Mouse (Mus musculus): ENCODE data around the gene Hoxd13.

Gene Hoxd13

DNA sequence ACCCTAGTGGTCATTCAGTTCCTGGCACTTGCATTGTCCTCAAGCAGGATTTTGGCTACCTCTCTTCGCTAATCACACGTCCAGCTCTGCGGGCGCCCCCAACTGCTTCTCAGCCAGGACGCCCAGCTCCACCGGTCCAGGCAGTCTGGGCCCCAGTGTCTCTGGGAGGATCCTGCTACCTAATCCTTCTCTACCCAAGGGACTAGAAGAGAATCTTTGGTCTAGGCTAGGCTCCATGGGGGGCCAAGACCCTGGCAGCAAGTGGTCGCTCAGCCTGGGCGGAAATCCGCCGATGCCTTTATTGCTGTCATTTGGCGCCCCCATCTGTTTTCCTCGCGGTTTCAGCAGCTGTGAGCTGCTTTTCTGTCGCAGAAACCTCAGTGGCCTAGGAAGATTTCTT, 6.4 kb upstream of the Hoxd13 start:
- ATAC-seq (ENCODE audit: low TSS enrichment): no peak

DNA sequence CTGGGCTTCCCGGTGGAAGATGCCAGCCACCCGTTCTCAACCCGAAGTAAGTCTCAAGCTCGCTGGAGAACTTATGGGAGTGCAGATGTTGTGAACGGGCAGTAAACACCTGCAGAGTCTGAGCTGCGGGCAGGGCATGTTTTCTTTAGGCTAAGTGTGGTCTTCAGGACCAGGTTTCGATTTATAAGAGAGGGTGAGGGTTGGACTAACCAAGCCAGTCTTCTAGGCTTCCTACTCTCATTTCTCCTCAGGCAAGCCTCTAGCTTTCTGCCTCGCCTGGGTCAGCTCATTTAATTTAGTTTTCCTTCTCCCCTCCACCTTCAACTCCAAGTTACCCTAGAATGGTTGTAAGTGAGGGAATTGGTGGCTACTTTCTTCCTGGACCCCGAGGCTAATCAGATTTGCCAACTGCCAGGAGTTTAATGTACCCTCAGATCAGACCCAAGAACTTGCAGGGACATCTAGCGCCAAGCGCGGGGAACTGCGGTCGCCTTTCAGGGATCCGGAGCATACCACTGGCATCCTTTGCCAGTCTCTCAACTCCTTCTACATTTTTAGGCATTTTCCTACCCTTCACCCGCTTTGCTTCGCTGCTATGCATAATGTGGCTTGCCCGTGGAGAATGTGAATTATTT, 4.7 kb upstream of the Hoxd13 start:
- ATAC-seq (ENCODE audit: low TSS enrichment): peak; percentile 85

DNA sequence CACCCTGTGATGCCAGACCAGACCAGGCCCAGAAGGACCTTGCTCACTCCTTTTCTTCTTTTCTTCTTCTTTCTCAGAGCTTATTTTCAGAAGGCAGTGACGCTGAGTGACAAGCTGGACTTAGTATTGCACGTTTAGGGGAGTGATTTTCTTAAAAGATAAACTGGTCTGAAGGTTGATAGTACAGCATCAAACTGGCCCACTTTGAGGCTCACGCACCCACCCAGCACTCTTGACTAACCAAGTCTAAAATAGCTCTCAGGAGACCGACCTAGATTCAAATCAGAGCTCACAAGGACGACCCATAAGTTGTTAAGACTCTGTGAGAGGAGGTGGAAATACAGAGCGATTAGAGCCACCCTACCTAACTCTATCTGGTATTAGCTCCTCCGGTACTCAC, 1.7 kb upstream of the Hoxd13 start:
- no peak for ATAC-seq (ENCODE audit: low TSS enrichment)

DNA sequence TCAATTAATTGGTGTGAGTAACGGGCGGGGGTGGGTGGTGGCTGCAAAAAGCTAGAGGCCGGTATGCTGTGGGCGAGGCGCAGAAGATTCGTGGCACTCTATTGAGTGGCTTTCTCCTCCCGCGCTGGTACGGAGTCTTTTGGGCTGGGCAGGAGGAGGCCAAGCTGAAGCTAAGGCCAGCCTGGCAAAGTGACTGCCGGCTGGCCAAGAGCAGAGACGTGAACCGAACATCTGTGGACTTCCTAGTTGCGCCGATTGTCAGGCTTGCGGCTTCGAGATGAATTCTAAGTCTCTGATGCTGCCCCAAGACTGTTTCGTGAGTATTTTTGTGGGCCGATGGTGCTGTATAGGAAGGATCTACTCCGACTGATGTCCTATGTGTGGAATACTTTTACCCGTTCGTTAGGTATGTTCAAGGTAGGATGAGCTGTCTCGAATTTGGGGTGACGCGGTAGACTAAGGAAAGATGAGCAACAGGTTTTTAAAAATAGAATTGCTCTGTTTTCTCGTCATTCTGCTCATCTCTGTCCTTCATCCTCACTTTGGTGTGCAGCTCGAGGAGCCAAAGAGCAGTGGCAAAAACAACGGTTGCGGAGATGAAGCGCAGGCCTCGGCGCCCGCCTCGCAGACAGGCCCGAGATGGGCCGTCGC, 794 bp upstream of the Hoxd13 start:
- no peak for ATAC-seq (ENCODE audit: low TSS enrichment)

DNA sequence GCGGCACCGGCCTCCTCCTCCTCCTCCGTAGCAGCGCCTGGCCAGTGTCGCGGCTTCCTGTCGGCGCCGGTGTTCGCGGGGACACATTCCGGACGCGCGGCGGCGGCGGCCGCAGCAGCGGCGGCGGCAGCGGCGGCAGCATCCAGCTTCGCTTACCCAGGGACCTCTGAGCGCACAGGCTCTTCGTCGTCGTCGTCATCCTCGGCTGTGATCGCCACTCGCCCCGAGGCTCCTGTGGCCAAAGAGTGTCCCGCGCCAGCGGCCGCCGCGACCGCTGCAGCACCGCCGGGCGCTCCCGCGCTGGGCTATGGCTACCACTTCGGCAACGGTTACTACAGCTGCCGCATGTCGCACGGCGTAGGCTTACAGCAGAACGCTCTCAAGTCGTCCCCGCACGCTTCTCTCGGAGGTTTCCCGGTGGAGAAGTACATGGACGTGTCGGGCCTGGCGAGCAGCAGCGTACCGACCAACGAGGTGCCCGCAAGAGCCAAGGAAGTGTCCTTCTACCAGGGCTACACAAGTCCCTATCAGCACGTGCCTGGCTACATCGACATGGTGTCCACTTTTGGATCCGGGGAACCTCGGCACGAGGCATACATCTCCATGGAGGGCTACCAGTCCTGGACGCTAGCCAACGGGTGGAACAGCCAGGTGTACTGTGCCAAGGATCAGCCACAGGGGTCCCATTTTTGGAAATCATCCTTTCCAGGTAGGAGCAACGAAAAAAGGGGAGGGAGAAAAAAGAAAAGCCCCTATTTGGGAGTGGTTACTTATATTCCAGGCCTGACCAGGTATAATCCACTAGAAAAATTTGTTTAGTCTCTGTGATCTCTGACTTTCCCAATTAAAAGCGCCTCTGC, 490 bp downstream of the Hoxd13 start:
- no peak for ATAC-seq (ENCODE audit: low TSS enrichment)

DNA sequence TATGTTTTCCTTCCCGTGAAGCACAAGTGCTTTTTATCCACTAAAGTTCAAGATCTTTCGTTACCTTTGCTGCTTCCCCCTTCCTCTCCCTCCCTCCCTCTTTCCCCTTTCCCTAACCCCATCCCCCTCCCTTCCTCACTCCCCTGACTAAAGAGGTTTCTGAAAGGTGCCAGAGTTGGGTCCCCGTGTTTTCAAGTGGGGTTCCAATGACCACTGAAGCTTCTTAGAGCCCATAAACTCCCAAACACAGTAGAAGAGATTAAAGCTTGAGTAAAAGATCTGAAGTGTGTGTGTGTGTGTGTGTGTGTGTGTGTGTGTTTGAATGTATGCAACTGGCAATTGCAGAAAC, 1.1 kb downstream of the Hoxd13 start:
- ATAC-seq (ENCODE audit: low TSS enrichment): no peak

DNA sequence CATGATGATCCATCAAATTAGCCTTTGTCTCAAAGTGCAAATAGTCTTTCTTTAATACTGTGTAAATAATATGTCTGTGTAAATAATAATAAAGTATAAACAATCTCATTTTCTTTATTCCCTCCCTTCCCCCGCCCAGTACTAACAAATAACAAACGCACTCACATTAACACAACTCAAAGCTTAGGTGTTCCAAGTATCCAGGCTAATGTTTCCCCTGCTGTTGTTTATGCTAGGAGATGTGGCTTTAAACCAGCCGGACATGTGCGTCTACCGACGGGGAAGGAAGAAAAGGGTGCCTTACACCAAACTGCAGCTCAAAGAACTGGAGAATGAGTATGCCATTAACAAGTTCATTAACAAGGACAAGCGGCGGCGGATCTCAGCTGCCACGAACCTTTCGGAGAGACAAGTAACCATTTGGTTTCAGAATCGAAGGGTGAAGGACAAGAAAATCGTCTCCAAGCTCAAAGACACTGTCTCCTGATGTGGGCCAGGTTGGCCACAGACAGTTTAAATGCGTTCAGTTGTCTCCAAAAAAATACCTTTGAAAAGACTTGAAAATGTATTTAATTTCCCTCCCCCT, 1.6 kb downstream of the Hoxd13 start:
- ATAC-seq (ENCODE audit: low TSS enrichment): no peak

DNA sequence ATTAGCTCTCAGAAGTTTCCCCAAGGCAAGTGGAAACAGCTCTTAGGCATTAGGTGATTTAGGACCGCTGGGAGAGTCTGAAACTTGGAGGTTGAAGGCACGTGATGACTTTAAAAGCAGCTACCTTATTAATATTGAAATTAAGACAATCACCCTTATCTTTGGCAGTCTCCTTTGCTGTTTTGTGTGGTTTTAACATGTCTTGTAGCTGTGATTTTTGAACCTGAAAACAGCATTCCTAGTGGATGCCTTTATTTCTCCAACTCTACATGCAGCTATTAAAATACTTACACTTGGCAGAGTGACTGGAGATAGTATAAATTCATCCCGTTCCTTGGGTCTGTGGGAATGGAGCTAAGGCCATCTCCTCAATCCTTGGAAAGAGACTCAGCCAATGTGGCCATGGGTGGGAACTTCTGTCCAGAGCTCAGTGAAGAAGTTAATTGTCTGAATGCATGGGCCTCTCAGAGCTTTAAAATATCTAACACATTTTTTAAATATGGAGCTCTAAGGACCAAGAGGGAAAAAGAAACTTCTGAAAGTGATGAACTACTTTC, 2.6 kb downstream of the Hoxd13 start:
- no peak for ATAC-seq (ENCODE audit: low TSS enrichment)

DNA sequence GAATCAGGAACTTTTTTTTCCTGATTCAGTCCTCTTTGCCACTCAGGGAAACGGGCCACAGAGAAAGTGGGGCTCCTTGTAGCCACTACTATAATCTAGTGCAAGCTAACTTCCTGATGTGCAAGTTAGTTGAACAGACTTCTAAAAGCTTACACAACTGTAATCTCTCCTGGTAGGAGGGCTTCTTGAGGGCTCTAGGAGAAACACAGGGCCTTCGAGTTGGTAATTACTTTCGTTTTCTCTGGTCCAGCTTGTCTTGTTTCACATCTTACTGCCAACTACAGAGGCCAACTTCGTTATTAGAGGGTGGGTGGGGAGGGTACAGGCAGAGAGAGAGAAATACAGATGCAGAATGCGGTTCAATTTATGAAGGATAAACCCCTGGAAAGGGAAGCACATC, 3.7 kb downstream of the Hoxd13 start:
- ATAC-seq (ENCODE audit: low TSS enrichment): no peak

DNA sequence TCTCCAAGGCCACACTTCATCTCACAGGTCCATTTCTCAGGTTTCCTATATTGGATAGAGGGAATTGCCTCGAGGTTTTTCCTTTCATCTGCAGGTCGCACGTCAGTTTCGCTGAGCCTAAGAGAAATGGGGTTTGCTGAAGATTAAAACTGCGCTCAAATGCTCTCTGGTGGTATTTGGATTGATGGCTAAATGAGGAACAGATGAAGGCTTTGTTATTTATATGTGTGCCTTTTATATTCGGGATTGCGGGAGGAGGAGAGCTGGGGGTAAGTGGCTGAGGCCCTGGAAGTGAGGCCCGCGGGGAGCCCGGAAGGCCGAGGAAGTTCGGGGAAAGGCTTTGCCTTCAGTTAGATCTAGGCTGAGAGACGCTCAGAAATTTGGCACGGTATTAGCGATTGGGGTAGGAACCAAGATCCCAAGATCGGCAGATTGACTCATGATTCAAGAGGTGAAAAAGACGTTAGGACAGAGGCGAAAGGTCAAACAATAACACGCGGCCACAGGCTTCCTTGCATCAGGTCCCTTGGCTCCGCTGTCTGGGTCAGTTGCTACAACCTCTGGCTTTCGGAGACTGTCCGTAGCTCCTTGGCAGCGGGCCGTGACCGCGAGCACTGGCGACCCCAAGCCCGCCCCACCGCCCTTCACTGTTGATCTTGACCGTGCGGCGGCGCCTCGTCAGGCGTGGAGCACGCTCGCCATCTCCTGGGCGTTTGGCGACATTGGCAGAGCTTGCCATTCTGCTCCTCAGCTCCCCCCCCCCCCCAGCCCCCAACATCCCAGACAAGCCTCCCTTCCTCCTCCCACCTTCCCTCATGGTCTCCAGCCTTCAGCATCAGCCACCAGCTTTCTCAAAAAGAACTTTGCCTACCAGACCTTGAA, 4.6 kb downstream of the Hoxd13 start:
- no peak for ATAC-seq (ENCODE audit: low TSS enrichment)

DNA sequence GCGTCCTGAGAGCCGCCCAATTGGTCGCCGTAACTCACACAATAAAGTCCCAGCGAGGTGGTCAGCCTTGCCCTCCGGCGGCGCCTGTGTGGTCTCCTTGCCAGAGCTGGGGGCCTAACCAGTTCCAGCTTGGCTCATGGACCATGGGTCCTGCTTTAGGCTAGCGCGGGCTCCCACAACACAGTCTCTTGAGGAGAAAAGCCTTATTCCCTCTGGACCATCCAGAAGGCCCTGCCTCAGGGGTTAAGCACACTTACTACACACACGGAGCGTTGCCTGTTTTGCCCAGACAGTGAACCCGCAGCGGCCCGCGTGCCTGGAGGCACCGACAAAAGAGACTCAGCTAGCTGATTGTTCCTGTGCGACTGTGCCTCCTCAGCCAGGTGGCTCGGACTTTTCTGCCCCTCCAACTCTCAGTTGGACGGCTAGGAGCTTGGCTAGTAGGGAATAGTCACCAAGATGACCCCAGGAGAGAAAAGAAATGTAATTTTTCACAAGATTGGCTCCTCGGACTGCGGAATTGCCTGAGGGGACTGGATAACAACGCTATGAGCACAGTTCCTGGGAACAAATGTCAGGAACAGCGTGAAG, 5.8 kb downstream of the Hoxd13 start:
- ATAC-seq (ENCODE audit: low TSS enrichment): no peak

DNA sequence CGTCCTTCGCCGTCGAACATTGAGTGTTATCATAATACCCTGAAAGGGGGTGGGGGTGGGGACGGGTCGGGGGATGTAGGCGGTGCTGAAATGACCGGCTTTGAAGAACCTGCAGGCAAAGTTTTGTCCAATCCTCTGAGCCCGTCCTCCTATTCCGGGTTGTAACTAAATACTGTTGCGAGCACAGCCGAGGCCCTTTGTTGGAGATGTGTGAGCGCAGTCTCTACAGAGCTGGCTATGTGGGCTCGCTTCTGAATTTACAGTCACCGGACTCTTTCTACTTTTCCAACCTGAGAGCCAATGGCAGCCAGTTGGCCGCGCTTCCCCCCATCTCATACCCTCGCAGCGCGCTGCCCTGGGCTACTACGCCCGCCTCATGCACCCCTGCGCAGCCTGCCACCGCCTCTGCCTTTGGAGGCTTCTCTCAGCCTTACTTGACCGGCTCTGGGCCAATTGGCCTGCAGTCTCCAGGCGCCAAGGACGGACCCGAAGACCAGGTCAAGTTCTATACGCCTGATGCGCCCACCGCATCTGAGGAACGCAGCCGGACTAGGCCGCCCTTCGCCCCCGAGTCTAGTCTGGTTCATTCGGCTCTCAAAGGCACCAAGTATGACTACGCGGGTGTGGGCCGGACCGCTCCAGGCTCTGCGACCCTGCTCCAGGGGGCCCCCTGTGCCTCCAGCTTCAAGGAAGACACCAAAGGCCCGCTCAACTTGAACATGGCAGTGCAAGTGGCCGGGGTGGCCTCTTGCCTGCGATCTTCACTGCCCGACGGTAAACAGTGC, 7.0 kb downstream of the Hoxd13 start, which contains the start of gene Hoxd12:
TSS of gene Hoxd12 (plus strand) at position 133 of the 785 bp plus-strand sequence.
- no peak for ATAC-seq (ENCODE audit: low TSS enrichment)

DNA sequence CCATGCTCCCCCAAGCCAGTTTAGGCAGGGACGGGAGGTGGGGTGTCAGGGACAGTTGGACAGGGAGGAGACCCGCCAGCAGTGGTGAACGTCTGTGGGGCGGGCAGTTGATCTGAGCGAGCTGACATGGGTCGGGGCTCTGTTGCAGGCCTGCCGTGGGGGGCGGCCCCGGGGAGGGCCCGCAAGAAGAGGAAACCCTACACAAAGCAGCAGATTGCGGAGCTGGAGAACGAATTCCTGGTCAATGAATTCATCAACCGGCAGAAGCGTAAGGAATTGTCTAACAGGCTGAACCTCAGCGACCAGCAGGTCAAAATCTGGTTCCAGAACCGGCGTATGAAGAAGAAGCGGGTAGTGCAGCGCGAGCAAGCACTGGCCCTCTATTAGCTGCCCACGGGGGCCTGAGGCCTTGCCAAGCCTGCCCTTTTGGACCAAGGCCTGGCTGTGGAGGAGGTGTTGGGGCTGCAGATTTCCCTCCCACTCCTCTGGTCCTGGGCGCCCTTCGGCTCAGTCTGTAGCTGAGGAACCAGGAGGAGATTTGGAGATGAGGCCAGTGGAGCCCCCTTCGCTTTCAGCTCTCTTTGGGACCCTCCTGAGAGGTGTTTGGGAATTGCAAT, 7.7 kb downstream of the Hoxd13 start:
- ATAC-seq (ENCODE audit: low TSS enrichment): no peak

DNA sequence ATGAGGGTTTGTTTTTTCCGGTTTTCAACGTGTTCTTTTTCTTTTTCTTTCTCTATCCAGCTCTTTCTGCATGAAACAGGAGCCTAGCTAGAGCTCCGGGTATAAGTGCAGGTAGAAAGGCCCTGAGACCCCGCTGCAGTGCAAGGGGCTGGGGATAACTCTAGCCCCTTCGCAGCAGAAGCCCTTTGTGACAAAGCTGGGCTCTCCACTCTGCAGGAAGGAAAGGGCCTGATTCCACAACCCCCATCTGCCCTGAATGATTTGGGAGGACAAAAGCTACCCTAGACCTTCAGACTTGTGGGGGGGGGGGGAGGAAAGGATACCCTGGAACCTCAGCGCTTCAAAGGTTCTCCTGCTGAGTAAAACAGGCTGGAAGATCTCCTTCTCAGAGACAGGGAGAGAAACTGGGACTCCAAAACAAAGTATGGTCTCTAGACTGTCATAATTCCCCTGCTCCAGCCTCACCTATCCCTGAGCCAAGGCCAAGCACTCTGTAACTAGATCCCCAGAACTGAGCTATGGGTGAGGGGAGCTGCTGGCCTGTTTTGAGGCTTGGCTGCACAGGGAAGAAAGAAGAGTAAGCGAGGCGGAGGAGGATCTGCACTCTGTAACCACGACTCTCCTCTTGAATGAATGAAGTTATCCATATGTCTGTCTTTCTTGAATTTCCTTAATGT, 8.4 kb downstream of the Hoxd13 start:
- no peak for ATAC-seq (ENCODE audit: low TSS enrichment)

DNA sequence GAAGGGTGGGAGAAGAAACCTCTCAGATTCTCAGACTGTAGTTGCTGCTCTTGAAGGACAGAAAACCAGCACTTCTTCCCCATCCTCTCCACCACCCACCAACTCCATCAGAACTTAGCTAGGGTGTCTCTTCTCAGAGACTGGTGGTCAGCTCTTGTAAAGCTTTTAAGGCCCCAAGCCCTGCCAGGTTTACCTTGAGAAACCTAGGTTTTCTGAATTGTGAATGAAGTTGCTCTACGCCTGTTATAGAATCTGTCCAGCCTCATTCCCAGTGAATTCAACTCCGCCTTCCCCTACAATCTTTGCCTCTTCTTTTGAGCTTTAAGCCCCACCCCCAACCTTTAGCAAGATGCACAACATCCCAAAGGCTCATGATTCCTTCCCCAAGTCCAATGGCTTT, 9.0 kb downstream of the Hoxd13 start:
- ATAC-seq (ENCODE audit: low TSS enrichment): no peak

DNA sequence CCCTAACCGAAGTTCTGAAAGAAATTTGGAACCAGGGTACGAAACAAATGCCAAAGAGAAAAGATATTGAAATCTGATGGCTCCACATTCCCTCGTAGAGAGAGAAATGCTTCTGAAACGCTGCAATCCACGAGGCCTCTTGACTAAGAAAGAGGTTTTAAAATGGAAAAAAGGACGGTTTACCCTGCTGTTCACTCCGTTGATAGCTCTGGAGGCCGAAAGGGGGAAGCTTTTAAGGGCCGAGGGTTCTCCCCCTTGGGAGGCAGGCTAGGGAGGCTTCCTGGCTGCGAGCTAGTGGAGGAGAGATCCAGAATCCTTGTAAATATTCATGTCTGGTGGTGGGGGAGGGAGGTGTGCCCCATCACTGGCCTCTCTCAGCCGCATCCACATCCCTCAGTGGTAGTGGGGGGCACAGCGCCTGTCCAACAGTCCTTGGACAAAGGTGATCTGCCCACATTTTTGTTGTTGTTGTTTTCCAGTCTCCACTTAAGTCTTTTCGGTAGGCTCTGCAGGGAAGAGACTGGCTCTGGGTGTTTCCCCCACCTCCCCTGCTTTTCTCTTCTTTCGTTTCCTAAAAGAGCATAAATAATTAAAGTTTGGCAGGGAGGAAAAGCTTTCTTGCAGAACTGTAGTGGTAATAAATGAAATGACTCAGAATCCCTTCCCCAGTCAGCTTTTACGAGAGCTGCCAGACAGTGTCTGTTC, 10.9 kb downstream of the Hoxd13 start, which contains the start of gene Hoxd11:
TSS of gene Hoxd11 (plus strand) at position 667 of the 705 bp plus-strand sequence.
- no peak for ATAC-seq (ENCODE audit: low TSS enrichment)

DNA sequence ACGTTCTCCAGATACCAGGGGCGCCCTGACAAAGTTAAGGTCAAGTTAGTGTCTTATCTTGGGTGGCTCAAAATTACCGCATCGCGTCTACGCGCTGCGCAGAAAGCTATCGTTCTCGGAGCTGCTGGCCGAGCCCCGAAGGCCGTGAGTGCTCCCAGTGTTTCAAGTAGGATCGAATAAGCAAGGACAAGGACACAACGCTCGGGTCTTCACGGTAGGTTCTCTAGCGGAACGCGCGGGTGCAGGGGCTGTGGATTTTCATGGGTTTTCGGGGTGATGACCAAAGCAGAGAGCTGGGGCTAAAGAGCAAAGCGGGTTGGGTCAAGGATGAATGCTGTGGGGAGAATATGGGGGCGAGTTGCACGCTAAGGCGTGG, 11.5 kb downstream of the Hoxd13 start:
- no peak for ATAC-seq (ENCODE audit: low TSS enrichment)

DNA sequence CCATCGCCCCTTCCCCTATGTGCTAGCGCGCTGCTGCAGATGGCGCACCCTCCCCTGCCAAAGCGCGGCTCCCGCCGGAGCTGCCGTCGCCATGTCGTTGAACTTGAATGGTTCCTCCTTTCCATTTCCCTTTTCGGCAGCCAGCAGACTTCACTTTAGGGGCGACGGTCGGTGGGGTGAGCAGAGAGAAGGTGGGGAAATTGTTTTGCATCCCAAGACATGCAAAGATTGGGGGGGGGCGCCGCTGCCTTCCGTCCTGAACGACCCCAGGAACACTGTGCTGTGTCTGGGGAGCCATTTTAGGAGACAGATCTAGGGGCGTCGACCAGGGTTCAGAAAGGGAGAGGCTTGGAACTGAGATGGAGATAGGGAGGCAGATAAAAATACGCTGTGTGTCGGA, 11.9 kb downstream of the Hoxd13 start:
- no peak for ATAC-seq (ENCODE audit: low TSS enrichment)
